Mouse (Mus musculus) lung, postnatal 0 days (tissue): Measurements from ENCODE around the gene Ints3. TPM values are rescaled to one million over a fixed set of nuclear protein-coding genes. Genes with fewer than 3 reads are reported as not detected.
A peak's percentile ranks its signal among the peaks of the same experiment; 100 is the strongest.

Source experiments
- ATAC-seq: fragments of 200-750 bp; cut with Nextera tagmentation; 2 replicates; pipeline ENCODE4 v1.8.0; 2017; ENCODE audit warnings: moderate library complexity
- DNase-seq: peaks from one replicate; pipeline ENCODE4 v3.0.0-alpha.2; 2016; ENCODE audit warnings: low spot score
- H3K27ac ChIP-seq: fragments of 300-500 bp; sonication (generic); 2 replicates; pipeline ENCODE4 v1.5.1; 2014; ENCODE audit warnings: antibody characterized with exemption, mild to moderate bottlenecking, low read length, mixed read lengths
- H3K27me3 ChIP-seq: fragments of 300-500 bp; sonication (generic); replicated peaks from 2 replicates; pipeline ENCODE4 v1.6.1; 2014; ENCODE audit warnings: low read length, mixed read lengths; ENCODE audit not compliant: insufficient read depth
- H3K36me3 ChIP-seq: fragments of 300-500 bp; sonication (generic); 2 replicates; pipeline ENCODE4 v1.6.1; 2014; ENCODE audit warnings: low read length, mixed read lengths; ENCODE audit not compliant: insufficient read depth
- H3K4me1 ChIP-seq: fragments of 300-500 bp; sonication (generic); 2 replicates; pipeline ENCODE4 v1.6.1; 2014; ENCODE audit warnings: antibody characterized with exemption, low read depth, low read length, mixed read lengths; ENCODE audit not compliant: insufficient read depth
- H3K4me2 ChIP-seq: fragments of 300-500 bp; sonication (generic); replicated peaks from 2 replicates; pipeline ENCODE4 v1.6.1; 2014; ENCODE audit warnings: low read depth, mild to moderate bottlenecking, low read length, moderate library complexity, mixed read lengths
- H3K4me3 ChIP-seq: fragments of 300-500 bp; sonication (generic); 2 replicates; pipeline ENCODE4 v1.5.1; 2014; ENCODE audit warnings: low read depth, low read length
- H3K9ac ChIP-seq: fragments of 300-500 bp; sonication (generic); replicated peaks from 2 replicates; pipeline ENCODE4 v1.6.1; 2014; ENCODE audit warnings: low read depth, mild to moderate bottlenecking
- H3K9me3 ChIP-seq: fragments of 300-500 bp; sonication (generic); 2 replicates; pipeline ENCODE4 v1.6.1; 2016; ENCODE audit warnings: low read length, mixed read lengths
- CTCF ChIP-seq: IDR thresholded peaks from 2 replicates; pipeline ENCODE4 v1.5.1; 2016; ENCODE audit warnings: antibody characterized with exemption, mild to moderate bottlenecking
- EP300 ChIP-seq: IDR thresholded peaks from 2 replicates; pipeline ENCODE4 v1.6.1; 2016; ENCODE audit warnings: antibody characterized with exemption, mild to moderate bottlenecking, control low read depth
- WGBS: fragments of 180-500 bp; shearing (Covaris S2); extraction: QIAGEN DNeasy Blood & Tissue Kit; methylation state at CpG from one replicate; pipeline ENCODE4 v1.1.7; 2014; 5-methylcytosine and 5-hydroxymethylcytosine counted together
- polyA plus RNA-seq: library from polyadenylated mRNA; unstranded; fragments of >200 nt; fragmentation: Nextera tagmentation; extraction: Ambion mirVana; gene quantifications from 2 replicates; pipeline ENCODE4 v1.2.1, GENCODE M21; 2015

Gene Ints3
- polyA plus RNA-seq, 1 experiment from 2014 or later, result 10.6 TPM

DNA sequence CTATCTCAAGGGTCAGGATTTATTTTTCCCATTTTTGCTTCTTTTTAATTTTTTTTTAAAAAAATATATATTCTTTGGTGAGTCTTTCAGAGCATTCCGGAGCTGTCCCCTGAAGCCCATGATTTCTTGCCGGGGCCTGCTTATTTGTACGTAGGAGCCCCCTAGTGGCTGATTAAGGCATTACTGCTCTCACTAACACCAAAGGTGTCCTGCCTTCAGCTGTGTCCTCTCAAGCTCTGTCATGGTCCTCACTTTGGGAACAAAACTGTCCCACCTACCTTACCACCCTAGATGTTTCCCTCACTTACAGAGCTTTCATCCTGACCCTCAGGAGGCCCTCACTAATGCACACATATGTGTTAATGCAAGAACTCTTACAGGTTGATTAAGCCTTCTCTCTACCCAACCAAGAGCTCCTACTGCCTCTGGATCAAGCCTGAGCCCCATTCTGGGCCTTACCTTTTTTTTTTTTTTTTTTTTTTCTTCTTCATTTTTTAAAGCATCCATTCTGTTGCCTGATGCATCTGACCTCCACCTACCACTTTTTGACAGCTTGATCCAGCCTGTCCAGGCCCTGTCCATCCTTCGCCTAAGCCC lies 59.9 kb downstream of the Ints3 start:
- no peaks in the 10 kb centered on the region for H3K27me3 ChIP-seq
- H3K4me1 ChIP-seq, result no peaks in the 10 kb centered on the region
- DNase-seq, result peak; percentile 88
- 24% methylated on average over 4 of the region's 4 CpGs for WGBS
- H3K9ac ChIP-seq, result no peak overlapping the region
- no peak overlapping the region for H3K4me2 ChIP-seq
- TF ChIP-seq CTCF, result peak; percentile 89
- TF ChIP-seq EP300, result no peak
- ATAC-seq, result peak; percentile 60
- no peaks in the 10 kb centered on the region for H3K9me3 ChIP-seq
- no peaks in the 10 kb centered on the region for H3K36me3 ChIP-seq
- no peak overlapping the region for H3K27ac ChIP-seq
- no peak overlapping the region for H3K4me3 ChIP-seq

DNA sequence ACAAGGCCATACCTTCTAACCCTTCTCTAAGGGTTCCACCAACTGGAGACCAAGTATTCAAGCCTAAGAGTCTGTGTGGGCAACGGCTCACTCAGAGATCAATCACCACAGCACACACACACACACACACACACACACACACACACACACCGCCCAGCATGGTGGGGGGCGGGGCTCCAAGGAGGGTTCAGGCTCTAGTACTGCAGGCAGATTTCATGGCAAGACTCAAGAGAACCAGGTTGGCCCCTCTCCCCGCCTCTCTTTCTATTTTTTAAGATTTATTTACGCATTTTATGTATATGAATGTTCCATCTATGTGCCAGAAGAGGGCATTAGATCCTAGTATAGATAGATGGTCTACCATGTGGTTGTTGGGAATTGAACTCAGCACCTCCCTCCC lies 60.6 kb downstream of the Ints3 start:
- WGBS, result 44% methylated on average over 4 of the region's 5 CpGs
- H3K9ac ChIP-seq, result no peak overlapping the region

DNA sequence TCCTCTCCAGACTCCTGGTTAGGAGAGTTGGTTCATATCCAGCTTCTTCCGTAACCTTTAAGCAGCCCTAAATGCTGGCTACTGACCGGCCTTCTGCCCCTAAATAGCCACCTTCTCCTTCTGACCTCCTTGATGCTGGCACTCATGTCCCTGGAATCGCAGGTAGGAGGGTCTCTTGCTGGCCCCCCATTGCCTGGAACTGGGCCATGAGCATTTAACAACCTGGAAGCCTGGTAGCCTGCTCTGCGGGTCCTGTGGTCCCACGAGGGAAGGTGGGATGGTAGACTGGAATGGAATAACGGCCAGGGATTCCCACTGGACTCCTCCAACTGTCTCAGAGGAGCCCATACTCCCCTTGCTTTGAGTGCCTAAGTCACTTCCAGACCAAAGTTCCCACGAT lies 61.6 kb downstream of the Ints3 start:
- ATAC-seq, result no peak
- H3K36me3 ChIP-seq, result no peaks in the 10 kb centered on the region
- no peak overlapping the region for H3K4me3 ChIP-seq
- H3K4me2 ChIP-seq, result no peak overlapping the region
- no peak for DNase-seq
- WGBS, result 66% methylated on average over 7 of the region's 7 CpGs
- no peak overlapping the region for H3K9ac ChIP-seq
- no peak overlapping the region for H3K27ac ChIP-seq
- no peaks in the 10 kb centered on the region for H3K27me3 ChIP-seq
- H3K9me3 ChIP-seq, result no peaks in the 10 kb centered on the region
- no peak for TF ChIP-seq CTCF
- H3K4me1 ChIP-seq, result no peaks in the 10 kb centered on the region

More for the DNA sequence above, 60.6 kb downstream of the Ints3 start:
- no peaks in the 10 kb centered on the region for H3K4me1 ChIP-seq
- H3K9me3 ChIP-seq, result no peaks in the 10 kb centered on the region
- TF ChIP-seq EP300, result no peak
- TF ChIP-seq CTCF, result no peak
- DNase-seq (no peak), ATAC-seq (no peak)
- no peak overlapping the region for H3K27ac ChIP-seq
- H3K36me3 ChIP-seq, result no peaks in the 10 kb centered on the region
- H3K4me3 ChIP-seq, result no peak overlapping the region
- no peak overlapping the region for H3K4me2 ChIP-seq
- no peaks in the 10 kb centered on the region for H3K27me3 ChIP-seq

DNA sequence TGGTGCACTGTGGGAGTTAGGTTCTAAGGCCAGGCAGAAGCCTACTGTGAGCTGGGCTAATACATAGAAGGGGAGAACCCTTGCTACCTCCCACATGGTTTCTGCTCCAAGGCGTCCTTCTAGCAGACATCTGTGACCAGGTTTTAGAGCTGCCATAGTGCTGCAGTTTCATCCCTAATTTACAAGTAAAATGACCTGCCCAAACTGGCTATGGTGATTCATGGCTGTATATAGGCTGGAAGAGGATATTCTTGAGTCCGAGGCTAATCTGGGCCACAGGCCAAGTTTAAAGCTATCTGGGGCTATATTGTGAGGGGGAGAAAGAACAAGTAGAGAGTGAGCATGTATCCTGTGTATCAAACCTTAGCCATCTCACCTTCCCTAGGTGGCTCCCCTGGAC lies 64.4 kb downstream of the Ints3 start:
- no peak for TF ChIP-seq CTCF
- TF ChIP-seq EP300, result no peak
- Histone ChIP-seq H3K4me1 (no peaks in the 10 kb centered on the region), H3K27me3 (no peaks in the 10 kb centered on the region), H3K4me3 (no peak overlapping the region), H3K4me2 (no peak overlapping the region), H3K36me3 (no peaks in the 10 kb centered on the region), H3K9ac (no peak overlapping the region), H3K9me3 (no peaks in the 10 kb centered on the region), H3K27ac (no peak overlapping the region)
- 27% methylated on average over 2 of the region's 2 CpGs for WGBS
- no peak for ATAC-seq
- no peak for DNase-seq

DNA sequence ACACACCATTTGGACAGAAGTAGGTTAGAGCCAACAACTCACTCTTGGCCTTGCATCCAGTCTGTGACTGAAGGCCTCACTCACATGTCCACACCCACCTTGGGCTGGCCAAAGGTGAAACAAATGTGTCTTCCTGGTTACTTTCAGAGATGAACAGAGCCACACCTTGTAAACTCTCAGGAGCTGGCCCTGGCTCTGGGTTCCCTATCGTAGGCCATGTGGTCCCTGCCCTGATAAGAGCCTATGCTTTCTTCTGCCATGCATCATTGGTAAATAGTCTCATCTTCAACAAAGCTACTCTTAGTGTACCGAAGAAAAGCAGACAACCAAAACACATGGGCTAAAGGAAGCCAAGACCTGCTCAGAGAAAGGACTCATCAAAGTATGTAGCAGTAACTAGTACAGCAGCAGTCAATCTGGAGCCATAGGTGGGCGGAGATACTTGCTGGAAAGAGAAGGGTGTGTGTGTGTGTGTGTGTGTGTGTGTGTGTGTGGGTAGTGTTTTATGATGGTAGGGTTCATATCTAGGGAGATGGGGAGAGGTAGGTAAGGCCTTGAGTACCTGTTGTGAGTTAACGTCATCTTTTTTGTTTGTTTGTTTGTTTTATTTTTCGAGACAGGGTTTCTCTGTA lies 66.3 kb downstream of the Ints3 start:
- no peak overlapping the region for H3K9ac ChIP-seq
- no peak overlapping the region for H3K4me2 ChIP-seq
- no peaks in the 10 kb centered on the region for H3K36me3 ChIP-seq
- H3K27ac ChIP-seq, result no peak overlapping the region
- DNase-seq (no peak), ATAC-seq (no peak)
- no peaks in the 10 kb centered on the region for H3K4me1 ChIP-seq
- no peaks in the 10 kb centered on the region for H3K9me3 ChIP-seq
- no peak for TF ChIP-seq CTCF
- no peak for TF ChIP-seq EP300
- no peaks in the 10 kb centered on the region for H3K27me3 ChIP-seq
- 82% methylated on average over 5 of the region's 5 CpGs for WGBS
- H3K4me3 ChIP-seq, result no peak overlapping the region

DNA sequence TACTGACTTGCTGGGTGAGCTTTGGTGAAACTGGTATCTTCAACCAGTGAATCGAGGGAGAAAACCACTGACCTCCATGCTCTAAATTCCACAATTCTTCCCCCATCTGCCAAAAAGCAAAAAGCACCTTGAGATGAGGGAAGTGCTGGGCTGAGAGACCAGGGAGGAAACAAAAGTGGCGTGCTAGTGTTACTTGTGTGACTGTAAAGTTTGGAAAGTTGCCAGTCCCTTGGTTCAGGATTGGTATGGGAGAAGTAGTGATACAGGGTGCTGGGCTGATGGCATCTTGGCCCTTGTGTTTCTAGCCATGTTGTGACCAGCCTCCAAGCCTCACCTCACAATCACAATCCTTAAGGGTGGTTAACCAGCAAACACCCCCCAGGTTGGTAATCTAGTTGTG lies 71.1 kb downstream of the Ints3 start:
- peaks cover 5% of the 10 kb centered on the region; the same call in 1 of the 2 replicates for H3K36me3 ChIP-seq
- no peak overlapping the region for H3K4me3 ChIP-seq
- WGBS, result 61% methylated on average over 2 of the region's 2 CpGs

More for the DNA sequence above, 71.1 kb downstream of the Ints3 start:
- Histone ChIP-seq H3K4me2 (no peak overlapping the region), H3K4me1 (no peaks in the 10 kb centered on the region), H3K27me3 (no peaks in the 10 kb centered on the region), H3K9ac (no peak overlapping the region), H3K27ac (no peak overlapping the region), H3K9me3 (no peaks in the 10 kb centered on the region)
- DNase-seq, result no peak
- ATAC-seq, result no peak
- TF ChIP-seq CTCF (no peak), EP300 (no peak)
